Mouse (Mus musculus) thymus, postnatal 10 days (tissue): ENCODE results near the gene Tomm40.

Experiments
- DNase-seq, 2 experiments: peaks; one replicate each; pipeline ENCODE4 v3.0.0; 2021; ENCODE audit warnings: low spot score in 2 of 2

The Tomm40 gene

DNA sequence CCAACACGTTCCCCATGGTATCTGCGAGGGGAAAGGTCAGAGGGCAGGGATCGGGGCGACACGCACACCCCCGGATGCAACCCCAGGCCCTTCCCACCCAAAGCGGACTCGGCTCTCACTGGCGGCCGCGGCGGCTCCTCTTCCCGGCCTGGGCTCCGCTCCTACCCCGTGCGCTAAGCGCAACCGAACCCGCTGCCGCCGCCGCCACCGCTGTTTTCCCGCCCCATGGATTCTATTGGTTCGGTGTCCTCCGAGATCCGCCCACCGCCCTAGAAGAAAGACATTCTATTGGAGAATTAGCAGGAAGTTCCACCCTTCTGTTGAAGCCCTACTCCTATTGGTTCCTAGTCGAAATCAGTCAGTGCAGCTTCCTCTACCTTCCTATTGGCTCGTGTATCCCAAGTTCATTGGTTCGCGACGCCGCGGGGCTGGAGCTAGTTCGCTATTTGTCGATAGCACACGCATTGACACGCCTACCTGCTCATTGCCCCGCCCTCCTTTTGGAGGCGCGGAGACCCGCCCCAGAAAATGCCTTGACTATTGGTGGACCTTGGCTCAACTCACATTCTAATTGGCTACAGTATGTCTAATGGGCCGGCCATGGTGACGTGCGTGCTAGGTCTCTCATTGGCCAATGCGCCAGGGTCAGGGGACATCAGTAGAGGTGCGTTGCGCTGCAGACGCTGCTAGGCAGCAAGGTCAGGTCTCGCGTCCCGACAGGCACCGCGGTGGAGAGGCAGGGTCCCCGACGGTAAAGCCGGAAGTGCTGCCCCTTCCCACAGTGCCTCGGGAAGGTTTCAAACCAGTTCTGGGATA is at the start of gene Tomm40:
Tomm40 (minus strand) TSS at position 200 of the 816 bp plus-strand sequence.
- DNase-seq = peak; percentile 96 to 99

DNA sequence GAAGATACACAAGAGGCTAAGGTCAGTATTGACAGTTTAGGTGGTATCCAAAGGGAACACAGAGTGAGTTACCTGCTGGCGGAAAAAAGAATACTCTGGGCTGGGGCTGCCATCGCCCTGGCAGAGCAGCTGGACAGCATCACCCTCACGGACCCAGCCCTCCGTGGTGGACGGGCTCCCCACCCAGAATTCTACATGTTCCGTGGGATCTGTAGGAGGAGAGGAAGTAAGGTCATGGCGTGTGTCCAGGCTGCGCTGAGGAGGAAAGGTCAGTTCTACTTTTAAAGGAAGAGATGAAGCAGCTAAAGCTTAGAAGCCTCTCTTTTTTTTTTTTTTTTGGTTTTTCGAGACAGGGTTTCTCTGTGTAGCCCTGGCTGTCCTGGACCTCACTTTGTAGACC is 49.3 kb upstream of the Tomm40 start:
- DNase-seq = no peak

DNA sequence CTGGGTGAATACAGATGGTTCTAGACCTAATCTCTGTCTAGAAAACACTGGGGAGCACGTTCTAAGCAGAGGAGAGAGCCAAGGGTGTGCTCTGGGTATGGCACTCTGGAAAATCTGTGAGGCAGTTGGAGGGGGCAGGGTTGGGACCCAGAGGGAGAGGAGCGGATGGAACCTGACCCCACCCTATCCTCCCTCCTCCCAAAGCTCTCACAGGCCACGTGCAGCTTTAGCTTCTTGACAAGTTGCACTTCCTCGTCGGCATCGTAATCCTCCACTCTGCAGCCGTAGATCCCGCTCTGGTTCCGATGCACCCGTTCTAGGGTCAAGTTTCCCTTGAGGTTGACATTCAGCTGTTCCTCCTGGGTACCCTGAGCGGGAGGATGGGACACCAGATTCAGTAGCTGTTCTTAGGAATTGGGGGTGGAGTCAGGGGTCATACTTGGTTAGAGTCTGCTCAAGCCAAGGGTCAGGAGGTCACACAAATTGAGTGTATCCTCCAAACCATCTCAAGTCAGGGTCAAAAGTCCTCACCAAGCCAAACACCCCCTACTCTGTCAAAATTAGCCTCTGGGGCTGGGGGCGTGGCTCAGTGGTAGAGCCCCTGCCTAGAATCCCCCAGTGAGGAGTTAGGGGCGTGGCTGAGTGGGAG is 48.7 kb upstream of the Tomm40 start:
- no peak for DNase-seq

DNA sequence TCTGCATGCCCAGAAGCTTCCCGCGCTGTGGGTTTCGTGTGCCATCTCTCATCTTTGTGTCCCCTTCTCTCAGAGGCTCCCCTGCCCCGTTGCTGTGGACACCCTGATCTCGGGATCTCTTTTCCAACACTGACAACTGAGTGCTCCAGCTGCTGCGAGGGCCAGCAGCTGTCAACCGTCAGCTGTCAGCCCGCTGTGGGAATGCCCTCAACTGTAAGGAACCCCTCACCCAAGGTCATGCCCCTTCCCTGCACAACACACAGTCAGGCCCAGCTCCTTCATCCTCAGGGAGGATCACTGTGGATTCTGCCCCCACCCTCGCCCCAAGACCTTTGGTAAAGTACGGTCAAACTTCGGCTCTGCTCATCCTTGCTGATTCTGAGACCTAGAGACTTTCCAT is 47.0 kb upstream of the Tomm40 start:
- no peak for DNase-seq

DNA sequence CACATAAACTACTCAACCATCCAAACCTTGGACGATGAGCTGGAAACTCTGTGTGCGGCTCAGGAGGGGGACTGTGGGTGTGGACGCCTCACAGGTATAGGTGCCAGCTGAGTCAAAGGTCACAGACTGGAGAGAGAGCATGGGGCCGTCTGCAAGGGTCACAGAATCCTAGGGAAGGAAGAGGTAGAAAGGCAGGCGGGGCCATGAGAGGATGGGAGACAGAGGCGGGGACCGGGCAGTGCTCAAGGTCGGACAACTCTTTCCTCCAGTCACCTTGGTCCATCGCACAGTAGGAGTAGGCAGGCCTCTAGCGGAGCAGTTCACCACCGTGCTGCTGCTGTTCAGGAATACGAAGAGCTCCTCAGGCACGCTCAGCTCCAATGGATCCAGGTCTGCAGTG is 44.8 kb upstream of the Tomm40 start:
- DNase-seq = no peak

DNA sequence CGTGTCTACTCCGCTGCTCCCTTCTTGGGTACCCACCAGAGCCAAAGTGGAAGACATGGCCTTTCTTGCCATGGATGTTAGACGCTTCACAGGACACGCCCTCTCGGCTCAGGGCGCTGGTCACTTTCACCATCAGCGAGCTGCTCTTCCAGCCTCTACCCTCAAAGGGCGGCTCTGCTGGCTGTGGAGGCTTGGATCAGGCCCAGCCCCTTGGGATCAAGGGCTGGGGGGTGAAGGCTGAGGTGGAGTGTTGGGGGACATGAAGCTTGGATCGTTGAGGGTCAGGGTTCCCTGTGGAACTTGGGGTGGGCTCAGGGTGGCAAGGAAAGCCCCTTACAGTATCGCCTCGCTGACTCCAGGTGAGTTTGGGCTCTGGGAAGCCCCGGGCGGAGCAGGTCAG is 43.4 kb upstream of the Tomm40 start:
- DNase-seq = no peak

DNA sequence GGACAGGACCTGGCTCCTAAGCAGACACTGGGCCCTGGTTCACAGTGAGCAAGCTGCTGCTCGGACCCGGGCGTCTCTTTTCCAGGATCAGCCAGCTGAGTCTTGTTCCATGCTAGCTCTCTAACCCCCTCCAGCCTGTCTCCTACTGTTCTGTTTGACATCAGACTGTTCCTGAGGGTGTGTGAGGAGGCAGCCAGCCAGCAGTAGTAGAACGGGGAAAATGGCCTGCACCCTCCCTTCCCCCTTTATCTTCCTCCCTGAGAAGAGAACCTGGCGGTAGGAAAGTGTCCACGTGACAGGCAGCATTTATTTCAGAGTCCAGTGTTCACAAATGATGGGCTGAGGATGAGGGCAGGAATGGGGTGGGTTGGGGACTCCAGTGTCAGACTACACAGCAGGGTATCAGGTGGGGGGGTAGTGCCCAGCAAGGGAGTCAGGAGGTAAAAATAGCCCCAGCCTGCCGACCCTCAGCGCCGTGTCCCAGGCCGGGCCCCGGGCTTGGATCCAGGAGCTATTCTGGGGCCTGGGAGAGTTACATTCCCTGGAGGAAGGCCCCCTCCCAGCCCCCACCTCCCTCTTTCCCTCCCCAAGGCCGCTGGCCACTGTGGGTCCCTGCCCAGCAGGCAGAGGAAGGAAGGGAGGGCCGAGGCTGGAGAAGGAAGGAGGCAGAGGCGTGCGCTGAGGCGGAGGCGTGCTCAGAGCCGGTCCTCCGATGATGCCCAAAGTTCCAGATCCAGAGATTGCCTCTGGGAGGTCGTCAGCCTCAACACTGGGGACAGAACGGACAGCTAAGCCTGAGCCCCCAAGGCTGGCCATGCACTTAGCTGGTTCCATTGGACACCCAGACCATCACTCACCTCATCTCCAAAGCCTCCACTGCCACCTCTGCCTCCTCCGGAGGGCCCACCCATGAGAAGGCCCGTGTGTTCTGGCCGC is 40.9 kb upstream of the Tomm40 start:
- no peak for DNase-seq

DNA sequence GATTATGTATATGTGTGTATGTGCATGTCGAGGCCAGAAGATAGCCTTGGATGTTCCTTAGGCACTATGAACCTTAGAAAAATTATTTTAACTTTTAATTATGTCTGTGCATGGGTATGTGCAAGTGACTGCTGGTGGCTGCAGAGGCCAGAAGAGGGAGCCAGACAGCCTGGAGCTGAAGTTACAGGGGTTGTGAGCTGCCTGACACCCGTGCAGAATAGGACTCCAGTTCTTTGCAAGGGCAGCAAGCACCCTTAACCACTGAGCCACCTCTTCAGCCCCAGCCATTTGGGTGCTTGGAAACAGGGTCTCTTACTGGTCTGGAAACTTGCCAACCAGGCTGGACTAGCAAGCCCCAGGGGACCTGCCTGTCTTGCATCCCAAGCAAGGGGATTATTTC is 39.8 kb upstream of the Tomm40 start:
- DNase-seq = no peak

DNA sequence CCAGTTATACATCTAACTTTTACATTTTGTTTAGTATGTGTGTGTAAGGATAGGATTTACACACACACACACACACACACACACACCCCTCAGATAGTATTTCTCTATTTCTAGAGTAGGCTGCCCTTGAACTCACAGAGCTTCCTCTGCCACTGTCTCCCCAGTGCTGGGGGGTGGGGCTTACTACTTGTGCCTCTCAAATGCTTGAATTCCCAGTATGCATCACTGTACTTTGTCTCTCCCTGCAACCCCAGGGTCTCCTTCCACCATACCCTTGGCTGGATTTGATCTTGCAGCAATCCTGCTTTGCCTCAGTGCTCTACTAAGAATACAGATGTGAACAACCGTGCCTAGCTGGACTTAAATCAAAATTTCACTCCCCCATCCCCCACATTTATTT is 38.8 kb upstream of the Tomm40 start:
- DNase-seq = no peak

DNA sequence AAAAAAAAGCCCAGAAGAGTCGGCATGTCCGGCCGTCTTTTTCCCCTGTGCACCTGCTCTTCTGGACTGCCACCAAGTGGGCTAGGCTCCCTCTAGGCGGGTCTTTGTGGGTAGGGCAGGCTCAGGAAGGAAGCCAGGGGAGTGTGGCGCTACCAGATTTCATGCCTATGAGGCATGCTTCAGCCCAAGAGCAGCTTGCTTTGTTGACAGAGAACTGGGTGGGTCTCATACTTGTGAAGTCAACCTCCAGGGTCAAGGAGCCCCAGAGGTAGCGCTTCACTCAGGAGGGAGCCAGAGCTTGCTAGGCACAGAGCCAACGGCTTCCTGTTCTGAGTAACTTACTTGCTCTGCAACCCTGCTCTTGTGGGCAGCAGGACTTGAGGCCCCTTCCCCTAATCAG is 38.3 kb upstream of the Tomm40 start:
- DNase-seq = no peak

DNA sequence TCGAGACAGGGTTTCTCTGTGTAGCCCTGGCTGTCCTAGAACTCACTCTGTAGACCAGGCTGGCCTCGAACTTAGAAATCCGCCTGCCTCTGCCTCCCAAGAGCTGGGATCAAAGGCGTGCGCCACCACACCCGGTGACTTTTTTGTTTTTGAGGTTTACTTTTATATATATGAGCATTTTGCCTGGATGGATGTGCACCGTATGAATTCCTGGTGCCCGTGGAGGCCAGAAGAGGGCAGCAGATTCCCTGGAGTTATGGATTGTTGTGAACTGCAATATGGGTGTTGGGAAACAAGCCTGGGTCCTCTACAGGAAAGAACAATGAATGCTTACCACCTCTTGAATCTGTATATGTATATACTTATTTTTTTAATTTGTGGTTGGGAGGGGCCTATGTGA is 37.4 kb upstream of the Tomm40 start:
- DNase-seq = no peak

DNA sequence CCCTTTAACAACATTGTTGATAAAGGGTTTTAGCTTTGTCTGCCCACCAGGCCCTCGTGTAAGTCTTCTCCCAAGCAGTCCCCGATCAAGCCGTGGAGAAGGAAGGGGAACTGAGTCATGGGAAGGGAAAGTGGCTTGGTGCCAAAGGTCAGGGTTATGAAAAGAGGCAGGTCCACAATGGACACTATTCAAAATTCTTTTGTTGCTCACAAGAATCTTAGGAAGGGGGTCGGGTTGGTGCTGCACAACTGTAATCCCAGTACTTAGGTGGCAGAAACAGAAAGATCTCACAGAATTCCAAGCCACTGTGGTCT is 35.8 kb upstream of the Tomm40 start:
- no peak for DNase-seq

DNA sequence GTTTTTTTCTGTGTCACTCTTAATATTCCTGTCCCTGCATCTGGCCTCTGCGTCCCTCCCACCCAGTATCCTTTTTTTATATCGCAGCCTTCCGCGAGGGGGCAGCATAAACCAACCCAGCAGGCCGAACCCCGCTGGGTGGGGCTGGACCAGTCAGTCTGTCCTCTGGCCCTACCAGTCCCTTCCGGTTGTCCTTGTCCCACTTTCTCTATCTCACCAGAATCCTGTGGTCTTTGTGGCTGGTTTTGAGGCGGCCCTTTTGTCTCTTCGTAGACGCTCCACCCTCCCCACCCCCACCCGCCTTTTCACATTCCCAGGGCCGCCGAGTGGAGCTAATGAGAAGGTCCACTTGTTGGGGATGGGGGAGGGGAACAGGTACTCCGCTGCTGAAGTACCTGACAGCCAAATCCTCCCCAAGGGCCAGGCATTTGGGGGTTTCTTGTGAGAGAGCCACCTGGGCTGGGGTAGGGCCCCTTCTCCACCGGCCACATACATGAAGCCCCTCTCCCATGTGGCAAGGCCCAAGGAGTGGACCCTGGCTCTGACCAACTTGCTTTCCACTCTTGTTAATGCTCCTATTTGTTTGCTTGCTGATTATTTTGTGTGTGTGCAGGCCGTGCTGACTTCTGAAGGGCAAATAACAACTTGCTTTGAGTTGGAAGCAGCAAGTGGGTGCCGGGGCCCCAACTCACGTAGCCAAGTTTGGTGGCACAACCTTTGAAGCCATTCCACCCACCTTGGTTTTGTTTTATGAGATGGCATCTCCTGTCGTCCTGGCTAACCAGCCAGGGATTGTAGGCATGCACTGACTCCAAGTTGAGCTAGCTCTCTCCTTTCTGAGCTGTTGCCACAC is 35.2 kb upstream of the Tomm40 start, which contains the start of gene Nectin2:
Nectin2 (minus strand) TSS at position 267 of the 853 bp plus-strand sequence.
- peak; percentile 25 to 46 for DNase-seq

DNA sequence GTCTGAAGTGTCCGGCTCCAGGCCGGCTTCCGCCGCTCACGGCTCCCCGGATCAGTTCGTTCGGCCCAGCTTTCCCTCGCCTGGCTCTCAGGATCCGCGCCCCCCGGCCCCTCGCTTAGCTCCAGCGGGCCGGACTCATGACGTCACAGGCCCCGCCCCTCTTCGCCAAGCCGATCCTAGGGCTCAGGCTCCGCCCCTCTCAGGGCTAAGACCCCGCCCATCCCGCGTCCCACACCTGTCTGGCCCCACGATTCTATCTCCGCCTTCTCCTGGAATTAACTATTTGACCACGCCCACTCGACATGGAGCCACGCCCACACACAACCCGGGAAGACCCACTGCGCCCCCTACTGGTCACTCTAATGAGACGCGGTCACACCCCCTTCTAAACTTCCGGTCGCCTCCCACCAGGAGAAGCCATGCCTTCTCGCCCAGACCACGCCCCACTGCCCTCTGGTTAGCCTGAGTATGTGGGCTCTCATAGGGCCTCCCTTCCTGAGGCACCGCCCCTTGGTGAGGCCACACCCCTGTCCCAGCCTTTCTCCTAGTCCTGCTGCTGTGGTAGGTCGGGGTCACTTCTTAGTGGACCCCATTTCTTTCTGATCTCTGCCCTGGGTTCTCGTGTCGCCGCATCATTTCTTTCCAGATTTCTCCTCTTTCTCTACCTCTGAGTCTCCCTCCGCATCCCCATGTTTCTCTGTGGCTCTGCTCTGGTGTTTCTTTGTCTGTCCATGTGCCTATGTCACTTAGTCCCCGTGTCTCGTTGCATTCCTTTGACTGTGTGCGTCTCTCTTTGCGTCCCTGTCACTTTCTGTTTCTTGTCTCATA is 34.4 kb upstream of the Tomm40 start:
- peak; percentile 25 to 58 for DNase-seq

DNA sequence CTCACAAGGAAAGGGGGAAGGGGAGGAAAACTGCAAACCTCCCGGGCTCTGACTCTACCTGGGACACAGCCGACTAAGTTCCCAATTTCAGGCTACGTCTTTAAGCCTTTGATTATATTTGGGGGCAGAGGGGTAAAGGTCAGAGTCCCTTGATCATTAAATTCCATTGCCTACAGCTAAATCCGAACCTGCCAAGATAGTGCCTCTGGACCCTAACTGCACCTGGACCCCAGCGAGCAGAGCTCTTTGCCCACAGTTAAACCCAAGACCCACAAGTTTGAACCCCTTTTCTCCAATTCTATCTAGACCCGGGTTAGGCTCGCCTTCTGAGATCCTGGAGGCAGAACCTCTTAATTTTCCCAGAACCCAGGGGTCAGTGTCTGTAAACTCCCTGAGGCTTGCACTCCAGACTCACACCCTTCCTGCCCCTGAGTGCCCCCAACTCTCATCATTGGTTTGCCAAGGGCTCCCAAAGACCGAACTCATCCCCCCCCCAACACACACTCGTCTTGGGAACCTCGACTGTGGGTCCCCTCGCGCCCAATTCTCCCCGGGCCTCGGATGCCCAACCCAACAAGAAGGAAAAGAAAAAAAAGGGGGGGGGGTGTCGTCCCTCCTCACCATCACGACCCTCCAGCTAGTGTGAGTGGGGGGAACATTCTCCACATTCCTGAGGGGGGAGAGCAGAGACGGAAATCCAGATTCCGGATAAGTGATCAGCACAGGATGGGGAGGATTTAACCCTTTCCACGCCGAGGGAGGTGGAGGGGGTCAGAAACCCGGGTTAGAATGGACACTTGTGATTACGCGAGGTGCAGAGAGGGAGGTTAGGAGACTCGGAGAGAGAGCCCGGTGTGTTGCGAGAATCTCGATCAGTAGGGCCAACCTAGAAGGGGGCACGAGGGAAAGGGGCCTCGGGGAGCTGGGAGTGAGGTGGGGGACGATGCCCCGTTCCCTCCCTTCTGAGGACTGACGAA is 33.3 kb upstream of the Tomm40 start:
- no peak for DNase-seq

DNA sequence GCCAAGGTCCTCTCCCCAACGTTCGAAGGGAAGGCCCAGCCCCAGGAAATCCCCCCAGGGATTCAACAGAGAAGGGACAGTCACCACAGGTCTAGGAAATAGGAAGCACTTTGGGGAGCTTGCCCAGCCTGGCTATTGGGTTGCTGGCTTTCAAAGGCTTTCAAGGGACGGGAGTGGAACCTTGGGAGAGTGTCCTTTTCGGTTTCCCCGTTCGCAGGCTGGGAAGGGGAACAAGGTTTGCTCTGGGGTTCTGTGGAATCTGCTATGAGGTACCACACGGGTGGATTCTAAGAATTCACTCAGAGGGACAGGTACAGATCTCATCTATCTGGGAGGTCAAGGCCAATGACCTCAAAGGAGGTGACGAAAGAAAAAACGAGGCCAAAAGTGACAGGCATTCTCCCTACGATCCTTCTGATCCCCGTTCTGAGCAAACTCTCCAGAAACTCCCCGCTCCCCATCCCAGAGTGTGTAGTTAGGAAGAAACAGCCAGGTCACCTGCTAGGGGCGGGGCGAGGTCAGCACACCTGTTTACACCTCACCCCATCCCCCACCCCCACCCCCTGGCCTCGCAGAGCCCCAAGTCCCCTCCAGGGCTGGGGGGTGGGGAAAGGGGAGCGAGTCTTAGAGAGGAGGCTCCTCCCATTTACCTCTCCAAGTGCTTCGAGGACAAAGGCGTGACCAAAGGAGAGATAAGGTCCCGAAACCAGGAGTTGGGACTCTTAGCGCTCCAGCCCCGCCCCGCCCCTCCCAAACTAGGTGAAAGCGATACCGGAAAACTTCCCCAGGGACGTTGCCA is 32.4 kb upstream of the Tomm40 start:
- no peak for DNase-seq

DNA sequence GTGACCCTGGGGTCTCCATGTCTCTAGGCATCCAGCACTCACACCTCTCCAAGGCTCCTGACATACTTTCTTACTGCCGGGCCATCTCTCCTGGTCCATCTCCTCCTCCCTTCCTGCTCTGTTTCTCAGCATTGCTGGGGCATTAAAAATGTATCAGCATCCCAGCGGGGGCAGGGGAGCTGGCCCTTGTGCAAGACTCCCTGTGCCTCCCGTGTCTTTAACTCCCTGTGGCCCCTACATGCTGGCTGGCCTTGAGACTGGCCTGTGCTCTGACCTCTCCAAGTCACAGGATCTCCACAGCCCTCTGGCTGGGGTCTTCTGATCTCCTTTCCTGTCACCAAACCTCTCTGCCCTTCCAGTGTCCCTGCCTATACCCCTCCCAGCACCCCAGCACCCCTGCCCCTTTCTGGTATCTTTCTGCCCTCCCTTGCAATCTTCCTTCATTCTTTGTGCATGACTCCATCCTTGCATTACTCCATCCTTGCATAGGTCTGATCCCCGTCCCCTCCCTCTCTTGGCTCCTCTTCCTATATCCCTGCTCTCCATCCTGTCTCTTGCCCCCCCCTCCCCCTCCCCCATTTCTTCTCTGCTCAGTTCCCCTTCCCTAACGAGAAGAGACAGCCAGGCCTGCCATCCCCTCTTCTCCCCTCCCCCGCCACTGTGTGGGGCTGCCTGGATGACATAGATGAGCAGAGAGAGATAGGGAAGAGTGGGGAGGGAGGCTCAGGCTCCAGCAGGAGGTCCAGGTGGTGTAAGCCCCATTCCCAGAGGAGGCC is 31.4 kb upstream of the Tomm40 start:
- no peak for DNase-seq

DNA sequence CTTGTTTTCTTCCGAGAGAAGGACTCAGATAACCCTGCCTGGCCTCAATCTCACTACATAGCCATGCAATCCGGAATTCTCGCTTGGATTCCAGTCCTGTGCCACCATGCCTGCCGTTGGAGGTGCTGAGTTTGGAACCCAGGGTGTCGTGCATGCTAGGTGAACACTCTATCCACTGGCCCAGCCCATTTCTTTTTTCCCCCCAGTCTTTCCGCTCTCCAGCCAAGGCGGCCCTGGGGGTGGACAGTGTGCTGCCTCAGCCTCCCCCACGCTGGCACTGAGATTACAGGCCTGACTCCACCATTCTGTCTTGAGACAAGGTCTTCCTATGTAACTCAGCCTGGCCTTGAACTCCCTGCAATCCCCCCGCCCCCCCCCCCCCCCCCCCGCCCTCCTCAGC is 30.7 kb upstream of the Tomm40 start:
- DNase-seq = no peak
